Mouse (Mus musculus): ENCODE results near the gene Gm13030.
"Not testable (repeated sequence)": the region's sequence is repeated elsewhere in the genome, so short reads cannot be mapped to it uniquely, and the experiment has no call there.

Gene Gm13030

GRCm38 (mm10) chr4:138873864-138874263 is at the start of gene Gm13030:
Gene Gm13030, minus strand, starts transcription at chr4:138873964.
- DNase-seq (ENCODE audit: extremely low spot score, low spot score): no peak

GRCm38 (mm10) chr4:138922131-138922459 is 48.3 kb upstream of the Gm13030 start:
- peak; percentile 98 for DNase-seq (ENCODE audit: extremely low spot score, low spot score)

DNA sequence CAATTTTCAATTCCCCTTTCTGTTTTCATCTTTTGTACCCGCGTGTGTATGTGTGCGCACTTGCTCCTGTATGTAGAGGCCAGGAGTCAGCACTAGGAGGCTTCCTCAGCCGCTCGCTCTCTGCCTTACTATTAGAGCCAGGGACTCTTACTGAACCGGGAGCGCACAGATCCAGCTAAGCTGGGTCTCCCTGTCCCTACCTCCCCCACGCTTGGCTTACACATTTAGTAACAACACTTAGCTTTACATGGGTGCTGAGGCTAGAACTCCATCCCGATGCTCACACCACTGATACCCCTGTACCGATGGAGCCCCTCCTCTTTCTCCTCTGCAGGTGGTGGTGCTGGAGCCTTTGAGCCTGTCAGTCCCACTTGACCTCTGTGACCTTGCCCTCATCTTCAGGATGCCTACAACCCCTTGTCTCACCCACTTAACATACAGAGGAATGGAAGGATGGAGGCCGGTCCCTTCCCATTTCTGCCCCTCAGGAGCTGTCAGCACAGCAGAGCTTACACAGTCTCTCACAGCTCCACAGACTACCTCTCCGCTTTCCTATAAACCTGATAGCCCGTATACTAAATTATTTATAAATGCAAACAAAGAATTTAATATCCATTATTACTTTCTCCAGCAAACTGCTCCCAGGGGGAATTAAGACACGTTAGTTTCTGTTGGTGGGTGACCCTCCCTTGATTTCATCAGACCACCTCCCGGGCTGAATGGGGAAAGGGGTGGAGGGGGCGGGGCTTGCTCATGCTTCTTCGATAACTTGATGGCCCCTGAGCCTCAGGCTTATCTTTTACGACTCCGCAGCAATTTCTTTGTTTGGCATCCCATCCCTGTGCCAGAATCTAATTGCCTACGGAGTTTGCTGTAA is 47.7 kb upstream of the Gm13030 start:
- DNase-seq (ENCODE audit: extremely low spot score, low spot score): no peak

- DNase-seq (ENCODE audit: extremely low spot score, low spot score): no peak
These were observed 43.5 kb upstream of the Gm13030 start for GRCm38 (mm10) chr4:138917282-138917681.

- peak; percentile 94 for DNase-seq (ENCODE audit: extremely low spot score, low spot score)
These were observed 40.0 kb upstream of the Gm13030 start, which contains the start of gene Otud3 for GRCm38 (mm10) chr4:138913797-138914196. Gene Otud3, minus strand, starts transcription at chr4:138913945.

- peak; percentile 58 for DNase-seq (ENCODE audit: extremely low spot score, low spot score)
These were observed 39.5 kb upstream of the Gm13030 start for GRCm38 (mm10) chr4:138913141-138913787.

- DNase-seq (ENCODE audit: extremely low spot score, low spot score): no peak
These were observed 32.0 kb upstream of the Gm13030 start for GRCm38 (mm10) chr4:138905624-138906337.

DNA sequence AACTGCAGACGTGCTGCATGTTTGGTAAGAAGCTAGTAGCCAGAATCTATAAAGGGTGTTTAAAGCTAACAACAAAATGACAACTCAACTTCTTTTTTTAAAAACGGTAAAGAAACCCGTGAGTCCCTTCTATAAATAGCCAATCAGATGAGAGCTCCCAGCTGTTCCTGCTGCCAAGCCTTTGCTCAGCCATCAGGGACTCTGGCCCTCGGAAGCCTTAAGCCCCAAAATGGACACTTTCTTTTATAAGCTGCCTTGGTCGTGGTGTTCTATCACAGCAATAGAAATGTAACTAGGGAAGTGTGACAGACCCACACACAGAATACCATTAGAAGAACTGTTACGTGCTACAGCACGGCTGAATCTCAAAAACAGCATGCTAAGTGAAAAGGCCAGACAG is 25.6 kb upstream of the Gm13030 start:
- DNase-seq (ENCODE audit: extremely low spot score, low spot score): no peak

GRCm38 (mm10) chr4:138893789-138894188 is 20.0 kb upstream of the Gm13030 start:
- DNase-seq (ENCODE audit: extremely low spot score, low spot score): not testable (repeated sequence)

DNA sequence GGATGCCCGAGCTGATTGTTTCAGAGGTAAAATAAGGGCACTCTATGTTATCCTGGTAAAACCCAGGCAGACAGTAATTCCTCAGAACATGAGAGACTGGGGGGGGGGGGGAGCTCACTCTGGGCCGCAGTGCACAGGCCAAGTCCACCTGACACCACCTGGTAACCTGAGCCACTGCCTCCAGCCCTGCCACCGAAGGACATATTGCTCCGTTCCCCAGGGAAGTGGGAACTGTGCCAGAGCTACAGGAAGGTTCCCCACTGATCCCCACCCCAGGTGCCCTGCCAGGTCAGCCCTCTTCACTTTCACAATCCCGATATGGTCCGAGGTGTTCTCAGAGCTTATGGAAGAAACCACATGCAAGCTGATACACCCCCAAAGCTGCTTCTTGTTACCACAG is 18.9 kb upstream of the Gm13030 start:
- no peak for DNase-seq (ENCODE audit: extremely low spot score, low spot score)

- DNase-seq (ENCODE audit: extremely low spot score, low spot score): no peak
These were observed 15.9 kb upstream of the Gm13030 start for GRCm38 (mm10) chr4:138889635-138890034.

DNA sequence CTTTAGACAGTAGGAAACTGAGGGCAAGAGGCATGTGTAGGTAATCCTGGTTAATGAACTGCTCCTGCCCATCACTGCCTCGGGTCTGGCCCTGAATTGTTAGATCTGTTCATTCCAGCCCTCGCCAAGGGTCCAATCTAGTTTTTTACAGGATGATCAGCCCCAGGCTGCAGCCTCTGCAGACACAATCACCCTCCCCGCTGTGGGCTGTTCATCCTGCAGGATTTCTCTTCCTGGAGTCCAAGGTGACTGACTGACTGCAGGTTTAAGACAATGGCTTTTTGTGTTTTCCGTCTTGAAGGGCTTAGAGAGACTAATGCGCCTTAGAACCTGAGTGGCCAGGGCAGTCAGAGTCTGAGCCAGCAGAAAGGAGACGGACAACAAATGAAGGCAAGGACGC is 15.4 kb upstream of the Gm13030 start:
- DNase-seq (ENCODE audit: extremely low spot score, low spot score): no peak

- DNase-seq (ENCODE audit: extremely low spot score, low spot score): peak; percentile 89
These were observed 10.5 kb upstream of the Gm13030 start for GRCm38 (mm10) chr4:138884261-138884660.

- DNase-seq (ENCODE audit: extremely low spot score, low spot score): peak; percentile 39
These were observed 8.4 kb upstream of the Gm13030 start for GRCm38 (mm10) chr4:138882179-138882578.

DNA sequence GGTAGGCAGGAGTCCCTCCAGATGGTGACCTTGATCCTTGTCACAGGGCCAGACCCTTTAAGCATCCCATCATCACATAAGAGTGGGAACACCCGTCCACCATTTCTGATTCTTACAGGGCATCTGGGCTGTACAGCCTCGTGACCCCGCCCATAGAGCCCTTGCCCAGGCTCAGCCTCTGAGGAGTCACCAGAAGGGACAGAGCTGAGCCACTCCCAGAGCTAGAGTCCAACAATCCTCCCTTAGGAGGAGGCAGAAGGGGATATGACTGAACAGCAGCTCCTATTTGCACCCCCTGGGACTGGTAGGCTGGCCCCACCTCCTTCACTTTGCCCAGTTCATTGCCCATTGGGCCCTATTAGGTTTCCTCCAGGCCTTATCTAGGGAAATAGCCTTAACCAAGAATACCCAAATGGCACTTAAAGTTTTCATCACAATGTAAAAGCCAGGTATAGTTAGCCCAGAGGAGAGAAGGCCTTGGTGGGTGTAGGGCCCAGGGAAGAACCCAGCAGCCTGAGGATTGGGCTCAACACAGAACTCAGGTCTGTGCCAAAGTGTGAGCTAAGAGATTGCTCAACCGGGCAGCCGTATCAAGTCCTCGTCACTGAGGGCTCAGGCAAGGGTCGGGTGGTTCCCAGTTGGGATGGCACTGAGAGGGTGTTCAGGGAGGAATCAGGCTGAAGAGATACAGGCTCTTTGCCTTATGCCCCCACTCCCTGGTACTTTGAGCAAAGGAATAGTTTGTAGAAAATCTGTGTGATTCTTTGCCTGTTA is 7.2 kb upstream of the Gm13030 start:
- DNase-seq (ENCODE audit: extremely low spot score, low spot score): no peak

- no peak for DNase-seq (ENCODE audit: extremely low spot score, low spot score)
These were observed 6.0 kb upstream of the Gm13030 start for GRCm38 (mm10) chr4:138879808-138880207.

GRCm38 (mm10) chr4:138878783-138879182 is 5.0 kb upstream of the Gm13030 start:
- no peak for DNase-seq (ENCODE audit: extremely low spot score, low spot score)

DNA sequence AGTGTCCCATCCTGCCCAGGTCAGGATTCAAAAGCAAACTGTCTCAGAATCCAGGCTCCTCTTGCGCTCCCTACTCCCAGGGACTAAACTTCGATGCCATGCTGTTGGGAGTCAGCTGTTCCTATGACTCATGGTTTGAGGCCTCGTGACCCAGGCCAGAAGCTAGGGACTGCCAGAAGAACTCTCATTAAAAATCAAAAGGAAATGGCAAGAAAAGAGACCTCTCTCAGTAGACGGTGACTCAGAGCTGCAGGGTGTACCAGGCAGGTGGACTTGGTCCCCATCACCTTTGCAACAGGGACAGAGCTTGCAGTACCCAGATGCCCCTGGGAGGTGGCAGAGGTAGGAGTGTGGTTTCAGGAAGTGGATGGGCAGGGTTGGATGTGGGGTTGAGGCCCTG is 4.0 kb upstream of the Gm13030 start, which contains the start of gene Pla2g2e:
Gene Pla2g2e, plus strand, starts transcription at position 212 of the 400 bp plus-strand sequence.
- DNase-seq (ENCODE audit: extremely low spot score, low spot score): no peak

GRCm38 (mm10) chr4:138875986-138876385 is 2.2 kb upstream of the Gm13030 start:
- no peak for DNase-seq (ENCODE audit: extremely low spot score, low spot score)

GRCm38 (mm10) chr4:138875275-138875674 is 1.5 kb upstream of the Gm13030 start:
- DNase-seq (ENCODE audit: extremely low spot score, low spot score): not testable (repeated sequence)

- DNase-seq (ENCODE audit: extremely low spot score, low spot score): no peak
These were observed 5.1 kb downstream of the Gm13030 start for GRCm38 (mm10) chr4:138868666-138869065.
